Mouse (Mus musculus): ENCODE results near the gene Gm21974. TPM values are rescaled to one million over a fixed set of nuclear protein-coding genes. Genes with fewer than 3 reads are reported as not detected.
"Not testable (repeated sequence)": the region's sequence is repeated elsewhere in the genome, so short reads cannot be mapped to it uniquely, and the experiment has no call there.

Gm21974 gene
- polyA plus RNA-seq, 1 experiment from 2014 or later: not detected

GRCm38 (mm10) chr7:127840886-127841285, 54.4 kb downstream of the Gm21974 start:
- 1% methylated on average over 15 of the region's 15 CpGs for WGBS

GRCm38 (mm10) chr7:127840031-127840430, 55.2 kb downstream of the Gm21974 start:
- H3K4me1 ChIP-seq; H3K9ac ChIP-seq; H3K9me3 ChIP-seq; H3K4me3 ChIP-seq (replicated peaks); H3K27ac ChIP-seq; H3K4me2 ChIP-seq; ATAC-seq (ENCODE audit: insufficient read depth, low FRiP score, low read depth); H3K27me3 ChIP-seq (replicated peaks): not testable (repeated sequence)
- WGBS: 75% methylated on average over 2 of the region's 2 CpGs
- peaks cover 15% of the 10 kb centered on the region for H3K36me3 ChIP-seq

More at GRCm38 (mm10) chr7:127840886-127841285, 54.4 kb downstream of the Gm21974 start:
- Histone ChIP-seq H3K9me3 (no peaks in the 10 kb centered on the region), H3K36me3 (peaks cover 18% of the 10 kb centered on the region), H3K4me2 (peak overlapping the region; percentile 87), H3K27me3 (replicated peaks) (no peaks in the 10 kb centered on the region), H3K4me3 (replicated peaks) (peak overlapping the region; percentile 78), H3K9ac (0 out of 2 replicates have a peak overlapping the region, but pooled peaks have one; percentile 9), H3K4me1 (0 out of 2 replicates have a peak, but pooled peaks cover 5% of the 10 kb centered on the region), H3K27ac (peak overlapping the region; percentile 91)
- ATAC-seq (ENCODE audit: insufficient read depth, low FRiP score, low read depth): no peak

- 83% methylated on average over 4 of the region's 4 CpGs for WGBS
- H3K36me3 ChIP-seq; H3K4me1 ChIP-seq; H3K9me3 ChIP-seq; H3K27me3 ChIP-seq (replicated peaks); H3K9ac ChIP-seq; H3K4me3 ChIP-seq (replicated peaks); ATAC-seq (ENCODE audit: insufficient read depth, low FRiP score, low read depth); H3K27ac ChIP-seq; H3K4me2 ChIP-seq: not testable (repeated sequence)
These were observed 57.4 kb downstream of the Gm21974 start for GRCm38 (mm10) chr7:127837878-127838277.

GRCm38 (mm10) chr7:127837473-127837872, 57.8 kb downstream of the Gm21974 start:
- Histone ChIP-seq H3K4me1 (0 out of 2 replicates have a peak, but pooled peaks cover 5% of the 10 kb centered on the region), H3K36me3 (no peaks in the 10 kb centered on the region), H3K9me3 (no peaks in the 10 kb centered on the region), H3K4me2 (no peak overlapping the region), H3K27me3 (replicated peaks) (no peaks in the 10 kb centered on the region), H3K27ac (no peak overlapping the region), H3K9ac (no peak overlapping the region), H3K4me3 (replicated peaks) (no peak overlapping the region)
- ATAC-seq (ENCODE audit: insufficient read depth, low FRiP score, low read depth): no peak
- WGBS: 86% methylated on average over 5 of the region's 5 CpGs

Other genes with a start within 250 kb of the Gm21974 start
- 59.3 and 63.4 TPM in 2 replicates for gene Bcl7c, start 186.5 kb downstream of the Gm21974 start, polyA plus RNA-seq (2015; fragmentation: Nextera tagmentation; extraction: Ambion mirVana)
- gene Ctf1, start 182.7 kb downstream of the Gm21974 start, polyA plus RNA-seq (2015; fragmentation: Nextera tagmentation; extraction: Ambion mirVana): 15.6 and 17.0 TPM in 2 replicates
- gene Ctf2, start 163.3 kb downstream of the Gm21974 start, polyA plus RNA-seq (2015; fragmentation: Nextera tagmentation; extraction: Ambion mirVana): 0.24 and 0.26 TPM in 2 replicates
- 3.8 and 4.8 TPM in 2 replicates for gene Fbxl19, start 150.9 kb downstream of the Gm21974 start, polyA plus RNA-seq (2015; fragmentation: Nextera tagmentation; extraction: Ambion mirVana)
- gene Orai3, start 125.6 kb downstream of the Gm21974 start, polyA plus RNA-seq (2015; fragmentation: Nextera tagmentation; extraction: Ambion mirVana): 29.2 and 29.6 TPM in 2 replicates
- 21.1 and 25.0 TPM in 2 replicates for gene Setd1a, start 118.8 kb downstream of the Gm21974 start, polyA plus RNA-seq (2015; fragmentation: Nextera tagmentation; extraction: Ambion mirVana)
- gene Gm49388, start 109.8 kb downstream of the Gm21974 start, polyA plus RNA-seq (2015; fragmentation: Nextera tagmentation; extraction: Ambion mirVana): not detected in 2 replicates
- gene Hsd3b7, start 94.8 kb downstream of the Gm21974 start, polyA plus RNA-seq (2015; fragmentation: Nextera tagmentation; extraction: Ambion mirVana): 27.4 and 31.8 TPM in 2 replicates
- gene Stx4a, start 71.2 kb downstream of the Gm21974 start, polyA plus RNA-seq (2015; fragmentation: Nextera tagmentation; extraction: Ambion mirVana): 45.3 and 48.1 TPM in 2 replicates
- gene Stx1b, start 70.9 kb downstream of the Gm21974 start, polyA plus RNA-seq (2015; fragmentation: Nextera tagmentation; extraction: Ambion mirVana): 3.2 and 3.4 TPM in 2 replicates
- gene Zfp646, start 19.2 kb downstream of the Gm21974 start, polyA plus RNA-seq (2015; fragmentation: Nextera tagmentation; extraction: Ambion mirVana): 9.1 and 10.9 TPM in 2 replicates
- gene Zfp668, start 18.6 kb downstream of the Gm21974 start, polyA plus RNA-seq (2015; fragmentation: Nextera tagmentation; extraction: Ambion mirVana): 14.6 and 16.7 TPM in 2 replicates
- gene Prss53, start 4.5 kb downstream of the Gm21974 start, polyA plus RNA-seq (2015; fragmentation: Nextera tagmentation; extraction: Ambion mirVana): 1.7 and 1.8 TPM in 2 replicates
- gene Vkorc1, start 163 bp upstream of the Gm21974 start, polyA plus RNA-seq (2015; fragmentation: Nextera tagmentation; extraction: Ambion mirVana): 186 and 190 TPM in 2 replicates
- gene Bckdk, start 8.6 kb upstream of the Gm21974 start, polyA plus RNA-seq (2015; fragmentation: Nextera tagmentation; extraction: Ambion mirVana): 145 and 157 TPM in 2 replicates
- 35.0 and 35.6 TPM in 2 replicates for gene Kat8, start 17.1 kb upstream of the Gm21974 start, polyA plus RNA-seq (2015; fragmentation: Nextera tagmentation; extraction: Ambion mirVana)
- 61.2 and 70.2 TPM in 2 replicates for gene Prss8, start 34.6 kb upstream of the Gm21974 start, polyA plus RNA-seq (2015; fragmentation: Nextera tagmentation; extraction: Ambion mirVana)
- 10.8 and 10.9 TPM in 2 replicates for gene Prss36, start 51.3 kb upstream of the Gm21974 start, polyA plus RNA-seq (2015; fragmentation: Nextera tagmentation; extraction: Ambion mirVana)
- gene Fus, start 72.0 kb upstream of the Gm21974 start, polyA plus RNA-seq (2015; fragmentation: Nextera tagmentation; extraction: Ambion mirVana): 367 and 393 TPM in 2 replicates
- 177 and 185 TPM in 2 replicates for gene Pycard, start 98.4 kb upstream of the Gm21974 start, polyA plus RNA-seq (2015; fragmentation: Nextera tagmentation; extraction: Ambion mirVana)
- 0.09 and 0.41 TPM in 2 replicates for gene Trim72, start 108.5 kb upstream of the Gm21974 start, polyA plus RNA-seq (2015; fragmentation: Nextera tagmentation; extraction: Ambion mirVana)
- 3.5 and 3.6 TPM in 2 replicates for gene Itgam, start 167.2 kb upstream of the Gm21974 start, polyA plus RNA-seq (2015; fragmentation: Nextera tagmentation; extraction: Ambion mirVana)
- gene Gm49368, start 167.2 kb upstream of the Gm21974 start, polyA plus RNA-seq (2015; fragmentation: Nextera tagmentation; extraction: Ambion mirVana): not detected in 2 replicates
- 0.22 and 0.40 TPM in 2 replicates for gene Itgax, start 234.1 kb upstream of the Gm21974 start, polyA plus RNA-seq (2015; fragmentation: Nextera tagmentation; extraction: Ambion mirVana)

Measured in stomach, embryonic 15.5 days (tissue).